Mouse (Mus musculus): ENCODE measurements around the gene Gm49661.

Gene Gm49661

GRCm38 (mm10) chr8:84969241-84970134 is at the start of gene Gm49661, which contains the start of the genes Prdx2 and Rnaseh2a:
Gene Gm49661 (minus strand): TSS chr8:84969433.
Gene Prdx2 (plus strand): TSS chr8:84969587.
Gene Rnaseh2a (minus strand): TSS chr8:84969767.
- DNase-seq (ENCODE audit: low spot score in 2 of 2) = peak; percentile 68 to 79

GRCm38 (mm10) chr8:85017209-85017608 is 48.0 kb upstream of the Gm49661 start:
- no peak for DNase-seq (ENCODE audit: low spot score in 2 of 2)

DNA sequence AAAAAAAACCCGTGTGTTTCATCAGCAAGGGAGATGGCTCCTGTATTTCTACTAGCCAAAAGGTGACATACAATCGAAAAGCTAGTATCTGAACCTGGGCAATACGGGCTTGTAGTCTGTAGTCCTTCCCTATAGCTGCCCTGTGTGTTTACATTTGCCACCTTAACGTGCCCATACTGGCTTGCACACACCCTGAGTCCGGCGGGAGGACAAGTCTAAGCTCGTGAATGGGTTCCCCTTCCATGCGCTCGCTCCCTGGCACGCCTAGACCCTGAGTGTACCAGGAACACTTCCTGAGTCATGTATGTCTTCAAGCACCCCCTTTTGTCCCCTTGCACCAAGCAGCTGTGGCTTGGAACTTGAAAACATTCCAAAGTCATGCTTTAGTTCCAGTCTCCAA is 47.5 kb upstream of the Gm49661 start:
- DNase-seq (ENCODE audit: low spot score in 2 of 2) = no peak

DNA sequence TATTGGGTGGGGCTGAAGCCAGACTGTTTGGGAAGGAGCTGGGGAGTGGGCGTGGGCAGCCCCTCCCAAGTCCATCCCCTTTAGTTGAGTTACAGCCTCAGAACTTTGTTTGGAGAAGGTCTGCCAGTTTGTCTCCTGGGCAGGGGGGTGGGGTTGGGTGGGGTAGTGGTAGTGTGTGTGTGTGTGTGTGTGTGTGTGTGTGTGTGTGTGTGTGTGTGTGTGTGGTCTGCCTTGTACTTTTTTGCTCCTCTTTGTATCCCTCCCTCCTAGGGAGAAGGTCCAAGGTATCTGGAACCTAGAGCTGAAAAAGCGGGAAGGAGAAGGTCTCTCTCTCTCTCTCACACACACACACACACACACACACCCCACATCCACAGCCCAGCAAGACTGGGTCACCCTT is 45.2 kb upstream of the Gm49661 start, which contains the start of gene Best2:
Best2 (minus strand) TSS at position 101 of the 400 bp plus-strand sequence.
- DNase-seq (ENCODE audit: low spot score in 2 of 2) = no peak

GRCm38 (mm10) chr8:85013230-85013840 is 44.1 kb upstream of the Gm49661 start:
- DNase-seq (ENCODE audit: low spot score in 2 of 2) = no peak

DNA sequence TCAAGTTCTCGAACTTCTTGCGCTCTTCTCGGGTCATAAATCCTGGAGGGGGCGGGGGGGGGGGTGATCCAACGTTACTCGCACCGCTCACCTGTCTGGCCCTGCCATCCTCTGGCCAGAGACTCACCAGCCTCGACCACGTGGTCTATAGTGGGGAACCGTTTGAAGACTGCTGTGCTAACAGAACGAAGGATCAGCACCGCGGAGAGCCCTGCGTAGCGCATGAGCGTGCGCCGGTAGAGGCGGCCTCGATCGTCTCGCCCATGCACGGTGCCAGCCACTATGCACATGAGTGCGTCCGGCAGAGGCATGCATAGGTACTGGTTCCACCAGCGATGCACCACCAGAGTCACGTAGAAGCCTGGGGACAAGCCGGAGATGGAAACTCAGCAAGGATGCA is 42.0 kb upstream of the Gm49661 start:
- no peak for DNase-seq (ENCODE audit: low spot score in 2 of 2)

- DNase-seq (ENCODE audit: low spot score in 2 of 2) = no peak
Measured at GRCm38 (mm10) chr8:85007686-85008085, 38.5 kb upstream of the Gm49661 start.

DNA sequence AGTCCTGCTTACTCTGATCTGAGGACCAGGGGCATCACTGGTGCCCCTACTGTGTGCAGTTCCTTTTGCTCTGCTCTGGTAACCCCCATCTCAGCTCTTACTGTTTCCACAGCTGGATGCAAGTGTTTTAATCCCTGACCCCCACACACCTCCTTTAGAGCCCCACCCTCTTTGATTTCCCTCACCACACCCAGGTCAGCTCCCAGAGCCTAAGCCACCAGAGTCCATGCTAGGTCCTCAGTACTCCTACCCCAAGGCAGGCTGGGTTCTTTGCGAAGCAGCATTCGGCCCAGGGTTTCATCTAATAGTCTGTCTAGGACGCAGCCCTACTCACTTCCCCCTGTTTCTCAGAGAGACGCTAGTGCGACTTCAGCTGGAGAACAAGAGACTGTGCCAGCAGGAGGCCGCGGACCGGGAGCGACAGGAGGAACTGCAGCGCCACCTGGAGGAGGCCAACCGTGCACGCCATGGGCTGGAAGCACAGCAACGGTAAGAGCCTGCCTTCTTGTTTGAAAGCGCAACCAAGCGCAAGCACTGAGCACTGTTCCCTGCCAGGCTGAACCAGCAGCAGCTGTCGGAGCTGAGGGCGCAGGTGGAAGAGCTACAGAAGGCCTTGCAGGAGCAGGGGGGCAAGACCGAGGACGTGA is 28.5 kb upstream of the Gm49661 start:
- peak; percentile 73 to 87 for DNase-seq (ENCODE audit: low spot score in 2 of 2)

DNA sequence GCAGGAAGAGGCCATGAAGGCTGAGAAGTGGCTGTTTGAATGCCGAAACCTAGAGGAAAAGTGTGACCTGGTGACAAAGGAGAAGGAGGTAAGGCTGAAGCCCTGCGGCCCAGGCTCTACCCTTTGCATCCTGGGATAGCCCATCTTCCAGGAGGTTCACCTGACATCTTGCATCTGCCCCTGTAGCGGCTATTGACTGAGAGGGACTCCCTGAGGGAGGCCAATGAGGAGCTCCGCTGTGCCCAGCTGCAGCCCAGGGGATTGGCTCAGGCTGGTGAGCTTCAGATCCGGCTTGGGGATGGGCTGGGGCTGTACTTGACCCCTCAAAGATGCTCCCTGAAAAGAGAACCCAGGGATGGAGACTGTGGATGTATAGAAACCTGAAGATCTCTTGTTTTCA is 27.7 kb upstream of the Gm49661 start:
- no peak for DNase-seq (ENCODE audit: low spot score in 2 of 2)

- DNase-seq (ENCODE audit: low spot score in 2 of 2) = no peak
Measured at GRCm38 (mm10) chr8:84995680-84996079, 26.4 kb upstream of the Gm49661 start.

- DNase-seq (ENCODE audit: low spot score in 2 of 2) = no peak
Measured at GRCm38 (mm10) chr8:84994375-84994774, 25.1 kb upstream of the Gm49661 start.

DNA sequence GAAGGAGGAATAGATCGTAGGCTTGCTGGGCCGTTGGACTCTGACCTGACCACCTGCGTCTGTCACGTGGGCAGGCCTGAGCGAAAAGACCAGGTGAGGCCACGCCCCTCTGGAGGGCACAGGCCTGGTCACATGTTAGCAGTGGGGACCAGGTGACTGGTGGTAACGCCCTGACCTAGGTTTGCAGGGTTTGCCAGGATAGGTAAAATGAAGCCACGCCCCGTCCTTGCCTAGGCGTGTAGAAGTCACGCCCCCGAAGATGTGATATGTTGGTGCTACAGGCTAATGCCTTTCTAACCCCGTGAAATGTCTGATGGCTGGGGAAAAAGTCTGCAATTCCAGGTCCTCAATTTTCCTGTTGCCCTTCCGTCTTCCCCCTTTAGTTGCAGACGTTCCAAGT is 21.6 kb upstream of the Gm49661 start:
- DNase-seq (ENCODE audit: low spot score in 2 of 2) = peak in 1 of 2 experiments; percentile 68

DNA sequence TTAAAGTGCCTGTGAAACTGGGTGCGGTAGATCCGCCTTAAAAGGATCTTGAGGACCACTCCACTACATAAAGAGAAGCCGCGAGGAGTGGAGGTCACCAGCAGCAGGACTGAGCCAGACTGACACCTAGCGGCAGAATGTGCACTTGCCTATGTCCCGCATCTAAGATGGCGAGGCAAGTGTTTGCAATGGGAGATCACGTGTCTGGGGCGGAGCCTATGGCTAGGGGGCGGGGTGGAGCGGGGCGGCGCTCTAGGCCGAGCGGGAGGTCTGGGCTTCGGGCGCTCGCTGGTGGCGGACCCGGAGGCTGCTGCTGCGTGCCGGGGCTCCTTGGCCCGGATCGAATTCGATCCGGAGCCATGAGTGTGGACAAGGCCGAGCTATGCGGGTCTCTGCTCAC is 21.1 kb upstream of the Gm49661 start, which contains the start of gene Hook2:
Hook2 (plus strand) TSS at position 255 of the 400 bp plus-strand sequence.
- peak; percentile 98 for DNase-seq (ENCODE audit: low spot score in 2 of 2)

DNA sequence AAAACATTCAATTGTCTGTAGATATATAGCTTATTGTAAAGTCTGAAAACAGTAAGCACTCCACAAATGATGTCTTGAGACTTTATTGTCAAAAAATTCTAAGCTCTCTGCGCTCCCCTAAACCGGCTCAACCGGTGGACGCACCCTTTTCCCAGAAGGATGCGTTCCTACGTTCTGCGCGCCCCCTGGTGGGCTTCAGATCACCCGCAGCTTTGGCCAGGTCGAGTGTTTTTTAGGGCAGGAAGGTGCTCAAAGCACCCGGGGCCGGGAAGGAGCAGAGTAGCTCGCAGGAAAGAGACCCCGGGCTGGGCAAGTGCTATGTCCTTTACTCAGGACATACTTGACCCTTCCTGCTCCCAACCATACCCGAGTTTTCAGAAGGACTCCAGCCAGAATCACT is 20.6 kb upstream of the Gm49661 start:
- DNase-seq (ENCODE audit: low spot score in 2 of 2) = peak; percentile 86 to 95

- DNase-seq (ENCODE audit: low spot score in 2 of 2) = peak; percentile 78 to 81
Measured at GRCm38 (mm10) chr8:84989311-84989731, 20.1 kb upstream of the Gm49661 start.

- peak; percentile 54 to 67 for DNase-seq (ENCODE audit: low spot score in 2 of 2)
Measured at GRCm38 (mm10) chr8:84987903-84988302, 18.7 kb upstream of the Gm49661 start.

DNA sequence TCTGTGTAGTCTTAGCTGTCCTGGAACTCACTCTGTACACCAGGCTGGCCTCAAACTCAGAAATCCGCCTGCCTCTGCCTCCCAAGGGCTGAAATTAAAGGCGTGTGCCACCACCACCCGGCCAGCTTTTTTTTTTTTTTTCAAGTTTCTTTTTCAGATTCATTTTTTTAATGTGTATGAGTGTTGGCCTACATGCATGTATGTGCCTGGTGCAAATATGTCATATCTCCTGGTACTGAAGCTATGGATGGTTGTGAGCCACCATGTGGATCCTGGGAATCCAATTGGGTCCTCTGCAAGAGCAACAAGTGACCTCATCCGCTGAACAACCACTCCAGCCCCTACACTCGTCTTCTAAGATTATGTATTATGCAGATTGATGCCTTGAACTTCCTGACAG is 18.2 kb upstream of the Gm49661 start:
- DNase-seq (ENCODE audit: low spot score in 2 of 2) = no peak

DNA sequence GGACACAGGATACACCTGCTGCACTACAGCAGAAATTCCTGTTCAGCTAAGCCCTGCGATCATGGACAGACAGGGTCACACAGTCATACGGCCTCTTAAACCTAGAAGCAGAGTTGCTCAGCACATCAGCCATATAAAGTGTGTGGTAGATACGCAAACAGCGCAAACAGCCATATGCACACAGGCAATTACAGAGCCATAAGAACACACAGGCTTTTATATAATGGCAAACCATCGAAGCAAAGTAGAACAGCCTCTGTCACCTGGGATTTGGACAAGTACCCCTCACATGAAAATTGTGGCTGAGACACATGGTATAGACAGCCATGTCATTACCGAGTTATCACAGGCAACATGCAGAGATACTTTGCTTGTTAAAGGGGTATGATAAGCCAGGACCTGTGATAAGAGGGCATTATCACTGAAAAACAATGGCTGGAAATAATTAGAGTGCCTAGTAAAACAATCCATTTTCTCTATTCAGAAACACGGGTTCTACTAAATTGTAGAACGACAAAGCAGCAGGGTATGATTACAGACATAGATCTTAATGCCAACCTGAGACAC is 17.2 kb upstream of the Gm49661 start:
- DNase-seq (ENCODE audit: low spot score in 2 of 2) = no peak

GRCm38 (mm10) chr8:84985684-84986378 is 16.6 kb upstream of the Gm49661 start:
- DNase-seq (ENCODE audit: low spot score in 2 of 2) = peak; percentile 92 to 93

GRCm38 (mm10) chr8:84985049-84985683 is 15.9 kb upstream of the Gm49661 start:
- no peak for DNase-seq (ENCODE audit: low spot score in 2 of 2)
